Mouse (Mus musculus): Measurements from ENCODE around the gene Rpl12. TPM values are rescaled to one million over a fixed set of nuclear protein-coding genes. Genes with fewer than 3 reads are reported as not detected.

Rpl12 gene
- total RNA-seq, 2 experiments from 2014 or later: 2,545 to 2,750 TPM

GRCm38 (mm10) chr2:32939418-32939817, 21.9 kb upstream of the Rpl12 start:
- peak; percentile 94 for ATAC-seq (replicated peaks; ENCODE audit: poor library complexity)

DNA sequence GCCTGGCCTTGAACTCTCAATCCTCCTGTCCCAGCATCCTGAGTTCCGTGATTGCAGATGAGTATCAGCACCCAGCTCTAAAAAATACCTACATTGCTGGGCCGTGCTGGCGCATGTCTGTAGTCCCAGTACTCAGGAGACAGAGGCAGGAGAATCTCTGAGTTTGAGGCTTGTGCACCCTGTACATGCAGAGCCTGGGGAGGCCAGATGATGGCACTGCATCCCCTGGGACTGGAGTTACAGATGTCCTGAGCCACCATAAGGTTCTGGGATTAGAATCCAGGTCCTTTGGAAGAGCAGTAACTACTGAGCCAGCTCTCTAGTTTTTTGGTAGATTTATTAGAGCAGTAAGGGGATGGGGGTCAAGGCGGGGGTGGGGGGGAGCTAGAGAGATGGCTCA, 20.9 kb upstream of the Rpl12 start:
- ATAC-seq (replicated peaks; ENCODE audit: poor library complexity): no peak

GRCm38 (mm10) chr2:32947454-32947853, 13.9 kb upstream of the Rpl12 start:
- ATAC-seq (replicated peaks; ENCODE audit: poor library complexity): no peak

GRCm38 (mm10) chr2:32954581-32954980, 6.8 kb upstream of the Rpl12 start:
- no peak for ATAC-seq (replicated peaks; ENCODE audit: poor library complexity)

DNA sequence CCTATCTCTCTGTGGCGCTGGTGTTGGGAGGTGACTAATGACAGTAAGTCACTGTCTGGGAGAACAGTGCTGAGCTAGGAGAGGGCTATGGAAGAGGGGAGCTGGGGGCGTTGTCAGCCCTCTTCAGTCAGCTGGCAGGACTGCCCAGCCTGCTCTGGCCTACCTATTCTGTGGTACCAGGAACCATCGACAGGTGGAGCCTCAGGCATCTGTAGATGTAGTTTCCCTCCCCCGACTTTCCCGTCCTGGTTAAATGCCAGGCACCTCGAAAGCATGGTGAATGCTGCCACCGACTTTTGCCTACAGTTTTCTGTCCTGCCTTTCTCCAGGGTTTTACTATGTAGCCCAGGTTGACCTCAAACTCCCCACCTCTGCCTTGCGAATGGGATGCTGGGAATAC, 4.0 kb upstream of the Rpl12 start:
- no peak for ATAC-seq (replicated peaks; ENCODE audit: poor library complexity)

DNA sequence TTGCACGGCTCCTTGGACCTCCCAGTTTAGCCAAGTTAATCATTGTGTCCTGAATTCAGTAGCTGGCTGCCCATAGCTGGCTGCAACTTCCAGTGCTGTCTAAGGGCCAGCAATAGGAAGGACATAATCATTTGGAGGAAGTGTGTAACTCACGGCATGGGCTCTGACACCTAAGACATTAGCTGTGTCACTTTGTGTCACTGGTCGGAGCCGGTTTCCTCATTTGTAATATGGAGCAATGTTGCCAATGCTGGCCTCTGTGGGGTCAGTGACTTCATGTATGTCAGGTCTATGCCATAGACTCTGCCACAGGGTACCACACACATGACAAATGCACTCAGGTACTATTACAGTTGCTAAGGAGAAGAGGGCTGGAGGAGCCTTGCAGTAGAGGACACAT, 1.1 kb upstream of the Rpl12 start:
- ATAC-seq (replicated peaks; ENCODE audit: poor library complexity): 0 out of 2 replicates have a peak, but pooled peaks have one; percentile 10

- ATAC-seq (replicated peaks; ENCODE audit: poor library complexity): no peak
These were observed 909 bp downstream of the Rpl12 start for GRCm38 (mm10) chr2:32962062-32962874.

DNA sequence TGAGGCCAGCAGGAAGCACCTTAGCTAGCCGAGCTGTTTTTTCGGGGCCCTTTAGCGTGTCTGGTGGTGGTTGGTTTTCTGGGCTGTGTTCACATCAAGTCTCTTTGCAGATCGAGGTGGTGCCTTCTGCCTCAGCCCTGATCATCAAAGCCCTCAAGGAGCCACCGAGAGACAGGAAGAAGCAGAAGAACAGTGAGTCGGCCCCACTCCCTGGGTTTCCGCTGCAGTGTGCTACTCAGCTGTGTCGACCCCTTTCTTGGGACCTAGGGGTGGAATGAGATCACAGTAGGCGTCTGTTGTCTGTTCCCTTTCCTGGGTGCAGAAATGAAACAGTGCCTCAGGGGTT, 1.5 kb downstream of the Rpl12 start:
- no peak for ATAC-seq (replicated peaks; ENCODE audit: poor library complexity)

- ATAC-seq (replicated peaks; ENCODE audit: poor library complexity): no peak
These were observed 2.2 kb downstream of the Rpl12 start for GRCm38 (mm10) chr2:32963544-32963943.

DNA sequence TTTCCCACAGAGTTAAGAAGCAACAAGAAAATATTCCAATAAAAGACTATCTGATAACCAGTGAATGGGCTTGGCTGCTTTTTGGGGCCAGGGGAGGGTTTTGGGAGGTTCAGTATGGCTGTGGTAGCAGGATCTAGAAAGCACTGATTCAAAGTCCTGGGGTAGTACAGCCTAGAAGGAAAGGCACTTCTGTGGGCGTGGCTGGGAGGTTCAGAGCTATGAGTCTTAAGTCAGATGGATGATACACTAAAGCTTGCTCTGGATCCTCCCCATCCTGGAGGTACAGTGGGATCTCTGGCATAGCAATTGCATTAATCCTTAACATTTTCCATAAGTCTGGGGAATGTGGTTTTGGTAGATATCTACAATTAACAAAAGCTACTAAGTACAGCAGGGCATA, 2.6 kb downstream of the Rpl12 start:
- ATAC-seq (replicated peaks; ENCODE audit: poor library complexity): no peak

- no peak for ATAC-seq (replicated peaks; ENCODE audit: poor library complexity)
These were observed 3.5 kb downstream of the Rpl12 start for GRCm38 (mm10) chr2:32964659-32965457.

DNA sequence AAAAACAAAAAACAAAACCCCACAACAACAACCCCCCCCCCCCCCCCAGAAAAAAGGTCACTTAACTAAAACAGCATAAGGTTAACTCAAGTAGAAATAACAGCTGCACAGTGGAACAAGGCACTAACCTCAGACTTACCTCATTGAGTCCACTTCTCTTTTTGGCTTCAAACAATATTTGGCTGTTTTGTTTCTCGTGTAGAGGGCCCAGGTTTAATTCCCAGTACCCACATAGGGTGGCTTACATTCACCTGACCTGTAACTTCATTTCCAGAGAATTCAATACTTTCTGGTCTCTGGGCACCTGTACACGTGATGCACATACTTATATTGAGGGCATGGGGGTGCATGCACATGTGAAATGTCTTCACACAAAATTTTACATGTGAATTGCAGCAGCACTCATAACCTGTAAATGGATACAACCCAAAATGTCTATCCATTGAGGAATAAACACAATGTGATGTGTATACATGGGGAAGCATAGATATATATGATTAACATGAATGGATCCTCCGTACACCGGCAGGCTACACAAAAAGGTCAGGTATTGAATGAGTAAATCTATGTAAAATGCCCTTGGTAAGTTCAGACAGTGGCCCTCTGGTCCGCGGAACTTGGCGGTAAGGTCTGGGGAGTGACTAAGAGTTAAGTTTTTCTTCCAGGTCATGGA, 4.3 kb downstream of the Rpl12 start:
- no peak for ATAC-seq (replicated peaks; ENCODE audit: poor library complexity)

DNA sequence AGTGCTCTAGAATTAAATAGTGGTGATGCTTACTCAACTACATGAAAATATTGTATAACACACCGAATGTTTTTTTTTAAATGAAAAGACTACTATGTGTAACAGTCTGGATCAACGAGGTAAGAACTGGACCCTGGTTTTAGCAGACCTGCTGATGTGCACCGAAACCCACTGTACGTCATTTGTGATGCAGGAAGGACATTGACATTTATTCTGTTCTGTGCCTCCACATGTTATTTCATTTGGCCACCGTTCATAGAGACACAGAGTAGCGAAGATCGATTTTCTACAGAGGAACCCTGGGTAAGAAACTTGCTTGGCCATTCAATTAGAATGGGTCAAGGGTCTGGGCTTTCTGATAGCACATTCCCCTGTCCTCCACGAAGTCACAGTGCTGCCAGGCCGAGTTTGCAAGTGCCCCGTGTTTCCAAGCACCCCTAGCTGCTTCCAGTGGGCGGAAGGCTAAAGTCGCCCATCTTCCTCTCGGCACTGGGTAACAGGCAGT, 4.9 kb downstream of the Rpl12 start:
- no peak for ATAC-seq (replicated peaks; ENCODE audit: poor library complexity)

- ATAC-seq (replicated peaks; ENCODE audit: poor library complexity): peak; percentile 69
These were observed 5.6 kb downstream of the Rpl12 start for GRCm38 (mm10) chr2:32966689-32967631.

DNA sequence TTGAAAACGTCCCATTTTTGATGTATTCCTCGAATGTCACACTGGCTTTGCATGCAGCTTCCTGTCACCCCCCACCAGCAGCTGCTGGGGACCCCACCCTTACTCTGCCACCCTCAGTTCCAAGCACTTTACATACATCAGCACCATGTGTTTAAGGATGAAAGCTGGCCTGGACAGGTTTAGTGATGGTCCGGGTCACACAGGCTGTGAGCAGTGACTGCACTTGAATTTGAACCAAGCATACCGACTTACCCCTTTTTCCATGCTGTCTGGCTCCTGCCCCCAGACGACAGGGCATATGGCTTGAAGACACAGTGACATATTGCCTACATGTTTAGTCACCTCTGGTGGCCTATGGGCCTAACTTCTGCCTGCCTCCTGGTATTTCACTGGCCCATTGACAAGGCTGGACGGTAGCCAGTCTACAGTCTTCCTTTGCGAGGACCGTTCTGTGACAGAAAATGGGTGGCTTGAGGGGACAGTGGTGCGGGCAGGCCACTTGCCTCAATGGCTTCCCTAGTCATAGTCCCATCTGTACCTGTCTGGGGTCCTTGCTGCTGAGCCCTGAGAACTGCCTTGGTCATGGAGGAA, 6.8 kb downstream of the Rpl12 start:
- ATAC-seq (replicated peaks; ENCODE audit: poor library complexity): no peak

- ATAC-seq (replicated peaks; ENCODE audit: poor library complexity): no peak
These were observed 8.0 kb downstream of the Rpl12 start for GRCm38 (mm10) chr2:32969326-32969725.

GRCm38 (mm10) chr2:32971235-32971634, 9.9 kb downstream of the Rpl12 start:
- no peak for ATAC-seq (replicated peaks; ENCODE audit: poor library complexity)

DNA sequence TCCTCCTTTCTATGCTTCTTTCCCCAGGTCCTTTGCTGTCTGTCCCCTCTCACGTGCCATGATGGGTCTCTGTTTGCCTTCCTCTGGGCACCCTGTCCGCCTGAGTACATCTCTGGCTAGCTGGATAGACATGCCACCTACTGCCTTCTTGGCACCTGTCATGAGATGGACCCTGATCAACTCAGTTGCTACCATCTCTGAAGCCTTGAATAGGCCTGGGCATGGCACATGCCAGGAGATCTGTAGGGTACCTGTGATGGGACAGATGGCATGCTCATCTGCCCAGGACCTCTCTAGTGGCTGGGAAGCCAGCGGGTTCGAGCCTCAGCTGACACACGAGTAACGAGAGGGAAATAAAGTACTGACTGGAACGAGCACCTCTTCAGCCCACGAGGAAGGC, 12.9 kb downstream of the Rpl12 start:
- ATAC-seq (replicated peaks; ENCODE audit: poor library complexity): no peak

GRCm38 (mm10) chr2:32977114-32977513, 15.8 kb downstream of the Rpl12 start:
- ATAC-seq (replicated peaks; ENCODE audit: poor library complexity): no peak

GRCm38 (mm10) chr2:32978675-32979074, 17.3 kb downstream of the Rpl12 start:
- no peak for ATAC-seq (replicated peaks; ENCODE audit: poor library complexity)
